Mouse (Mus musculus) midbrain, embryonic 13.5 days (tissue): ENCODE measurements around the gene Ebi3. TPM values are rescaled to one million over a fixed set of nuclear protein-coding genes. Genes with fewer than 3 reads are reported as not detected.

Source experiments
- ATAC-seq: fragments of 200-750 bp; cut with Nextera tagmentation; 2 replicates; pipeline ENCODE4 v1.8.0; 2017; ENCODE audit warnings: mild to moderate bottlenecking, moderate TSS enrichment, moderate library complexity
- H3K27ac ChIP-seq: fragments of 300-500 bp; sonication (generic); 2 replicates; pipeline ENCODE4 v1.5.1; 2015; ENCODE audit warnings: inconsistent platforms, mild to moderate bottlenecking, moderate library complexity
- H3K27me3 ChIP-seq: fragments of 300-500 bp; sonication (generic); 2 replicates; pipeline ENCODE4 v1.6.1; 2015; ENCODE audit warnings: mild to moderate bottlenecking, inconsistent platforms
- H3K36me3 ChIP-seq: fragments of 300-500 bp; sonication (generic); 2 replicates; pipeline ENCODE4 v1.6.1; 2015; ENCODE audit warnings: mild to moderate bottlenecking, inconsistent platforms
- H3K4me1 ChIP-seq: fragments of 300-500 bp; sonication (generic); replicated peaks from 2 replicates; pipeline ENCODE4 v1.6.1; 2015; ENCODE audit warnings: inconsistent platforms
- H3K4me2 ChIP-seq: fragments of 300-500 bp; sonication (generic); replicated peaks from 2 replicates; pipeline ENCODE4 v1.6.1; 2015; ENCODE audit warnings: moderate library complexity, mild to moderate bottlenecking, inconsistent platforms
- H3K4me3 ChIP-seq: fragments of 300-500 bp; sonication (generic); replicated peaks from 2 replicates; pipeline ENCODE4 v1.5.1; 2015; ENCODE audit warnings: mild to moderate bottlenecking, inconsistent platforms
- H3K9ac ChIP-seq: fragments of 300-500 bp; sonication (generic); replicated peaks from 2 replicates; pipeline ENCODE4 v1.6.1; 2015; ENCODE audit warnings: mild to moderate bottlenecking, inconsistent platforms
- H3K9me3 ChIP-seq: fragments of 300-500 bp; sonication (generic); 2 replicates; pipeline ENCODE4 v1.6.1; 2016; ENCODE audit warnings: mild to moderate bottlenecking, inconsistent platforms
- WGBS: fragments of 180-500 bp; shearing (Covaris S2); methylation state at CpG from one replicate; pipeline ENCODE4 v1.1.7; 2015; 5-methylcytosine and 5-hydroxymethylcytosine counted together
- polyA plus RNA-seq: library from polyadenylated mRNA; unstranded; fragments of >200 nt; fragmentation: Nextera tagmentation; extraction: Ambion mirVana; gene quantifications from 2 replicates; pipeline ENCODE4 v1.2.1, GENCODE M21; 2015

Gene Ebi3
- polyA plus RNA-seq, 1 experiment from 2014 or later = 4.7 TPM

DNA sequence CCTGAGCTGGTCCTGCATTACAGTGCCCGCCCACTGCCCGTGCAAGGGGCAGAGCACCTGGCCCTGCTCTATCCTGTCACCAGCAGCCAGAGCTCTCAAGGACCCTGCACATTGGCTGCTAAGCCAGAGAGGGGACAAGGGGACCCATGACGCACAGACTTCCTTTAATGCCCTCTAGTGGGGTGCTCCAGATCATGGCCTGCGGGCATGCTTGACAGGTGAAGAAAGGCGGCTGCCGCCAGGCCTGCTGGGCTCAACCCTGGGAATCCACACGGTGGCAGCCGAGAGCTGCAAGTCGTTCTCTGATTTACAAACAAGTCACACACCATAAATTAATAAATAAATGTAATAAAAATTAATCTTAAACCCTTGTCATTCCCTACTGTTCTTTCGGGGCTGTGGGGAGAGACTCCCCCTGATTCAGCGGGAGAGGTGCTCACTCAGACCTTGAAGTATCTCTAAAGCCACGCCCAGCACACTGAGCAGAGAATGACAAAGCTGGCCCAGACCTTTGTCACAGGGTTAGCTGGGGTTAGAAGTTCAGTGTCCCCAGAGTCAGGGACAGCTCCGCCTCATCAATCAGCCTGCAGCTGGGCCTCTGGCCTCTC, 23.9 kb downstream of the Ebi3 start:
- H3K27me3 ChIP-seq = no peaks in the 10 kb centered on the region
- no peaks in the 10 kb centered on the region for H3K9me3 ChIP-seq
- H3K36me3 ChIP-seq = peaks cover 22% of the 10 kb centered on the region
- peak overlapping the region; percentile 46 for H3K9ac ChIP-seq
- 16% methylated on average over 13 of the region's 13 CpGs for WGBS
- H3K27ac ChIP-seq = peak overlapping the region; percentile 74
- no peak overlapping the region for H3K4me3 ChIP-seq
- 0 out of 2 replicates have a peak overlapping the region, but pooled peaks have one; percentile 13 for H3K4me2 ChIP-seq
- peak; percentile 83 for ATAC-seq
- peaks cover 31% of the 10 kb centered on the region for H3K4me1 ChIP-seq

DNA sequence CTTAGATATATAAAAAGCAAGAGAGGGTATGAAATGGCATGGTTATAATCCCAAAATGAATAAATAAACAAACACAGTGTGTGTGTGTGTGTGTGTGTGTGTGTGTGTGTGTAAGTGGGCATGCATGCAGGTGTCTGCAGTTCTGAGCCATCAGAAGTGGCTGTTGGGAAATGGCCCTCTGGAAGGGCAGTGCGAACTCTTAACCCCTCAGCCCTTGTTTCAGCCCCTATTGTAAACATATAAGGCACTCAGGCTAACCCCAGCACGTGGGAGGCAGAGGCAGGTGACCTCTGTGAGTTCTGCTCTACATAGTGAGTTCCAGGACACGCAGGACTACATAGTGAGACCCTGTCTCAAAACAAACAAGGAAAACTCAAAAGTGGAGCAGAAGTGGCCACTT, 24.9 kb downstream of the Ebi3 start:
- no peak overlapping the region for H3K4me2 ChIP-seq
- no peak overlapping the region for H3K4me3 ChIP-seq
- 72% methylated on average over 3 of the region's 3 CpGs for WGBS
- peak overlapping the region; percentile 74 for H3K27ac ChIP-seq
- no peaks in the 10 kb centered on the region for H3K9me3 ChIP-seq
- no peaks in the 10 kb centered on the region for H3K27me3 ChIP-seq
- no peak for ATAC-seq
- H3K9ac ChIP-seq = peak overlapping the region; percentile 46
- peaks cover 22% of the 10 kb centered on the region for H3K36me3 ChIP-seq
- H3K4me1 ChIP-seq = peaks cover 21% of the 10 kb centered on the region

DNA sequence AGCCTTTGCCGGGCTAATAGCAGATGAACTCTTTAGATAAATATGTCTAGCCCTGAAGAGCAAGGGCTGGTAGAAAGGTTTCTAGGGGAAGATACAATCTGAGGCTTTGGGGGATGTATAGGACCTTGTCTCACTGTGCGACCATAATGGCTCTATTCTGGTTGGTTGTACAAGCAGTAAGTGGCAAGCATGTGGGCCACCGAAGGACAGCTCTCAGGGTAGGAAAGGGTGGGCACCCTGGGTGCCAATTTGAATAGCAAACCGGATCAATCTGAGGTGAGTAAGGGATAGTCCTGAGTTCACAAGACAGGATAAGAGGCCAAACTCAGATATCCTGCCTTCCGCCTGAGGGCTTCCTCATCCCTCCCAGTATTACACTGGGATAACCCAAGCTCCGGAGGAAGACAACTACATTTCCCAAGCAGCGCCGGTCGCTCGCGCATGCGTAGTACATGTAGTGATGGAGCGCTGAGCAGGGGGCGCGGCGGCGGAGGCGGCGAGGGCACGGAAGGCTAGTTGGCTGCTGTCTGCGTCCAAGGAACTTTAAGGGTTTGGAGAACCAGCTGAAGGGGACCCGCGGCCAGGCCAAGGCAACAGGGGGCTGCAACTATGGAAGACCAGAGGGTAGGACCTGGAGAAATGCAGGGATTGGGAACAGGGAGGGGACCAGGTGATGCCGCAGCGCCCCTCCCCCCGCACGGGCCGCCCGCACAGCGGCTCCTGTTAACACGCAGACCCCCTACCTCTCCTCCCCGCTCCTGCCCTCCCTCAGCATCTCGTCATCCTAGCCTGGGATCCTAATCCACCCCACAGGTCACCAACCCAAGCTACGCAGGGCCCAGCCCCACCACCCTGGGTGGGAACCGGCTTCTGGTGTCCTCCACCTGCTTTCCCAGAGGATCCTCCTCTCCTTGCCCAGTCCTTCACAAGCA, 33.9 kb downstream of the Ebi3 start, which contains the start of gene Fsd1:
TSS of gene Fsd1 (plus strand) at position 480 of the 932 bp plus-strand sequence.
- Histone ChIP-seq H3K9me3 (no peaks in the 10 kb centered on the region), H3K36me3 (peaks cover 20% of the 10 kb centered on the region), H3K9ac (peak within 1 kb of the TSS; percentile 85), H3K4me3 (peak within 1 kb of the TSS; percentile 72), H3K27ac (peak within 1 kb of the TSS; percentile 64; the same call in 1 of the 2 replicates), H3K4me1 (peaks cover 19% of the 10 kb centered on the region), H3K4me2 (peak within 1 kb of the TSS; percentile 88), H3K27me3 (no peaks in the 10 kb centered on the region)
- ATAC-seq = peak; percentile 88
- WGBS = 8% methylated on average over 35 of the region's 35 CpGs

DNA sequence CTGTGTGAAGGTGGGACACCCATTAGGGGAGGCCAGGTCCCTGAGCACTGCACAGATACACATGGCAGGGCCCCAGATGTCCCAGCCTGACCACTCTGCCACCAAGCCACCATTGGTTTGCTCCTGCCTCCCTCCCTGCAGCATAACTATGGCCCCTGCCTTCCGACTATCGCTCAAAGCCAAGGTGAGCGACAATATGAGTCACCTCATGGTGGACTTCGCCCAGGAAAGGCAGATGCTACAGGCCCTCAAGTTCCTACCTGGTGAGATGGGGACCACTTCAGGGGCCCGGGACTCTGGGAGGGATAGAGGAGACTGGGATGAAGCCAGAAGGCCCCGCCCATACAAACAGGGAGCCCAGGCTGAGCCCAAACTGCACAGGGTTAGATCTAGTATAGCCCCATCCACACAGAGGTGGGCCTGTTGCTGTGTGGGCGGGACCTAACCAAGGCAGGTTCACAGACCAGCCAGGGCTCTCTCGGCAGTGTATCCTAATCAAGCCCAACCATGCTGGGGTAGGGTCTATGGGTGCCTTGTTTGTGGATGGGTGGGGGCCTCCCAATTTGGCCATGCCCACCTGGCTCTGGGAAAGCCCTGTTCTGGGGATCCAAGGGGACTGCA, 37.9 kb downstream of the Ebi3 start:
- 90% methylated on average over 8 of the region's 8 CpGs for WGBS
- Histone ChIP-seq H3K9me3 (no peaks in the 10 kb centered on the region), H3K4me1 (peaks cover 19% of the 10 kb centered on the region), H3K27me3 (no peaks in the 10 kb centered on the region), H3K4me3 (no peak overlapping the region), H3K9ac (no peak overlapping the region), H3K36me3 (peaks cover 57% of the 10 kb centered on the region), H3K27ac (no peak overlapping the region), H3K4me2 (no peak overlapping the region)
- ATAC-seq = no peak

DNA sequence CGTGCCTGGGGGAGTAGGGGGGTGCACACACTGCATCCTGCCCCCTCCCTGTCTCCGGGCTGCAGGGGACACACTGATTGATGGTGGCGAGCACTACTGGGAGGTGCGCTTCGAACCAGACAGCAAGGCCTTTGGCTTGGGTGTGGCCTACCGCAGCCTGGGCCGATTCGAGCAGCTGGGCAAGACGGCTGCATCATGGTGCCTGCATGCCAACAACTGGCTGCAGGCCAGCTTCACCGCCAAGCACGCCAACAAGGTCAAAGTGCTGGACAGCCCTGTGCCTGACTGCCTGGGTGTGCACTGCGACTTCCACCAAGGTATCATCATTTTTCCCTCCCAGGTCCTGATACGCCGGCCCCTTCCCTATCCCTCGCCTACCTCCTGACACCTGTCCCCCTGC, 43.6 kb downstream of the Ebi3 start:
- no peaks in the 10 kb centered on the region for H3K9me3 ChIP-seq
- ATAC-seq = no peak
- no peak overlapping the region for H3K27ac ChIP-seq
- H3K4me2 ChIP-seq = no peak overlapping the region
- WGBS = 91% methylated on average over 15 of the region's 15 CpGs
- H3K27me3 ChIP-seq = peaks cover 21% of the 10 kb centered on the region
- H3K9ac ChIP-seq = no peak overlapping the region
- H3K36me3 ChIP-seq = peaks cover 66% of the 10 kb centered on the region
- H3K4me3 ChIP-seq = no peak overlapping the region
- H3K4me1 ChIP-seq = 0 out of 2 replicates have a peak, but pooled peaks cover 7% of the 10 kb centered on the region

DNA sequence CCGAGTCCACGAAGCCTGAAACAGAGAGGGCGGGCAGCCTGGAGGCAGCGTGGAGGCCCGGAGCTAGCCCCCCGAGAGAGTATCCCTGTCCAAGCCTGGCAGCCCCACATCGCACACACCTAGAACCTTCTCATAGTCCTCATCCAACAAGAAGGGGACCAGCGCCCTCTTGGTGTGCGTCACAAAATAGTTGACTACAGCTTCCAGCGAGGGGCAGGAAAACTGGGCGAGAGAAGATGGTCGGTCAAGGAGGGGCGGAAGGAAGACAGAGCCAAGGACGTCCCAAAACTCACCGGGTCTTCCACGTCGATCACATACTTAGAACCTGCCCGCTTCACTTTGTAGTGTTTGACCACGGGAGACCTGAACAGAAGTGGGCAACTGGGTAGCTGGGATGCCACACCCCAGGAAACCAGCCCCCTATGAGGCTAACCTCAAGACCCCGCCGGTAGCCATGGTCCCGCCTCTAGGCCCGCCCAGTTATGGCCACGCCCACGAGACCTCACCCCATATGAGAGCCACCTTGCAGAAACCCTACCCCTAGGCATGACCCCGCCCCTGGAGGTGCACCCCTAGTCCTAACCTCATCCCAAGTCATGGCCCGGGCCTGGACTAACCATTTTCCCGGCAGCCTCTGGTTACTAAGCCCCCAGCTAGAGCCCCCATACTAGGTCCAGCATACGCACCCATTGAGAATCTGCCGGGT, 47.5 kb downstream of the Ebi3 start:
- peaks cover 28% of the 10 kb centered on the region for H3K27me3 ChIP-seq
- H3K27ac ChIP-seq = no peak overlapping the region
- 8% methylated on average over 30 of the region's 30 CpGs for WGBS
- H3K36me3 ChIP-seq = peaks cover 30% of the 10 kb centered on the region
- H3K9ac ChIP-seq = no peak overlapping the region
- H3K4me3 ChIP-seq = no peak overlapping the region
- 0 out of 2 replicates have a peak, but pooled peaks cover 7% of the 10 kb centered on the region for H3K4me1 ChIP-seq
- no peak overlapping the region for H3K4me2 ChIP-seq
- peak; percentile 47 for ATAC-seq
- no peaks in the 10 kb centered on the region for H3K9me3 ChIP-seq

DNA sequence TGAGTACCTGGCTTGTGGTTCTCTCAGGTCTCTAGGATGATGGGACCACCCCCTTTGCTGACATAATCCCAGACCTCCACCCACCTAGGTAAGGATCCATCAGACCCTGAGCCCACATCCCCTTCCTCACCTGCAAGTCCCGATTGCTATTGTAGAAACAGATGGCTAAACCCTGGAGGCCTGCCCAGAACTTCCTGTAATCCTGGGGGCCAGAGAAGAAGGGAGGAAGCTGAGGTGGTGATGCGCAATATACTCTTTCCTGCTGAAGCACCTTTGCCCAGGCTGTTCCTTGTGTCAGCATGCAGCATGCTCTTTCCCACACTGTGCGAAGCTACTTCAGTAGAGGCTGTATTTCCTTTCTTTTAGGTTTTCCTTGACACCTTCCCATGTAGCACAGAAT, 50.6 kb downstream of the Ebi3 start:
- H3K4me3 ChIP-seq = no peak overlapping the region
- H3K9ac ChIP-seq = no peak overlapping the region
- WGBS = 86% methylated on average over 3 of the region's 3 CpGs
- H3K27ac ChIP-seq = no peak overlapping the region
- H3K4me2 ChIP-seq = no peak overlapping the region
- 0 out of 2 replicates have a peak, but pooled peaks cover under 1% of the 10 kb centered on the region for H3K36me3 ChIP-seq
- peaks cover 32% of the 10 kb centered on the region for H3K27me3 ChIP-seq
- no peak for ATAC-seq
- H3K4me1 ChIP-seq = peaks cover 13% of the 10 kb centered on the region
- H3K9me3 ChIP-seq = no peaks in the 10 kb centered on the region

DNA sequence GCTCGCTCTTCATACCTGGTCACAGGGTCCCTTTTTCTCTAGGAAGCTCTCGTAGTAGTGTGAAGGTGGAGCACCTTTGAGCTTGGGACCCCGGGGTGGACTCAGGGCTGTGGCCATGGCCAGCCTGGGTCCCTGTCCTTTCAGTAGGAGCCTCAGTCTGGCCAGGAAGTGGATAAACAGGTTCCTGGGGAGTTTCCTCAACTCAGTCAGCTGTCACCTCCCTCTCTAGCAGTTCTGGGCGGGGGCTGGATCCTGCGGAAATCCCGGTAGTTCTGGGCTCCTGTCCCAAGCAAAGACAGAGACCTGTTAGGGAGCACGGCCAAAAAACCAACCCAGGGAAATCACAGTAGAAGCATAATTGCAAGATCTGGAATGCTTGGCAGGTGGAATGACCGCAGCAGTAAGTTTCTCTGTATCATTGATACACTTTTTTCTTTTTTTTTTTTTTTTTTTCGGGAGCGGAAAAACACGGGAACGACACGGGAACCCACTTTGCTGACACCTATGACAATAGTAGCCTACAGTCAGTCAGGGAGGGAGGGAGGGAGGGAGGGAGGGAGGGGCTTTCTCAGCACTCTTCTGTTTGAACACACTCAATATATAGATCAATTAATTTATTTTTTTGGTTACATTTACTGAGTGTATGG, 53.1 kb downstream of the Ebi3 start, which contains the start of the genes Stap2 and Mpnd:
TSS of gene Stap2 (minus strand) at position 170 of the 647 bp plus-strand sequence.
TSS of gene Mpnd (plus strand) at position 297 of the 647 bp plus-strand sequence.
- ATAC-seq = no peak
- Histone ChIP-seq H3K27me3 (peaks cover 15% of the 10 kb centered on the region), H3K9me3 (no peaks in the 10 kb centered on the region), H3K4me2 (no peak within 1 kb of the TSS), H3K4me3 (no peak within 1 kb of the TSS), H3K36me3 (no peaks in the 10 kb centered on the region), H3K27ac (no peak within 1 kb of the TSS), H3K4me1 (peaks cover 19% of the 10 kb centered on the region), H3K9ac (no peak within 1 kb of the TSS)
- 55% methylated on average over 13 of the region's 13 CpGs for WGBS

Other genes with a start within 250 kb of the Ebi3 start
- 10.7 and 13.6 TPM in 2 replicates for gene Pot1b, start 240.0 kb upstream of the Ebi3 start, polyA plus RNA-seq
- gene Adgre4, start 202.7 kb upstream of the Ebi3 start, polyA plus RNA-seq = 0.10 and 0.17 TPM in 2 replicates
- gene Zfp119a, start 73.7 kb upstream of the Ebi3 start, polyA plus RNA-seq = 14.5 and 15.2 TPM in 2 replicates
- 16.3 and 19.2 TPM in 2 replicates for gene Zfp959, start 60.5 kb upstream of the Ebi3 start, polyA plus RNA-seq
- gene Zfp119b, start 3.1 kb upstream of the Ebi3 start, polyA plus RNA-seq = 9.4 and 9.5 TPM in 2 replicates
- 27.9 and 28.2 TPM in 2 replicates for gene Yju2, start 6.5 kb downstream of the Ebi3 start, polyA plus RNA-seq
- 181 and 184 TPM in 2 replicates for gene Shd, start 17.8 kb downstream of the Ebi3 start, polyA plus RNA-seq
- 135 and 136 TPM in 2 replicates for gene Fsd1, start 33.9 kb downstream of the Ebi3 start, polyA plus RNA-seq
- gene Stap2, start 52.9 kb downstream of the Ebi3 start, polyA plus RNA-seq = 4.6 and 5.0 TPM in 2 replicates
- gene Mpnd, start 53.1 kb downstream of the Ebi3 start, polyA plus RNA-seq = 159 and 182 TPM in 2 replicates
- 113 and 123 TPM in 2 replicates for gene Sh3gl1, start 84.0 kb downstream of the Ebi3 start, polyA plus RNA-seq
- 10.1 and 11.0 TPM in 2 replicates for gene Chaf1a, start 87.8 kb downstream of the Ebi3 start, polyA plus RNA-seq
- 73.7 and 78.6 TPM in 2 replicates for gene Ubxn6, start 122.4 kb downstream of the Ebi3 start, polyA plus RNA-seq
- 156 and 159 TPM in 2 replicates for gene Hdgfl2, start 127.0 kb downstream of the Ebi3 start, polyA plus RNA-seq
- 0.04 and 0.11 TPM in 2 replicates for gene Plin4, start 157.2 kb downstream of the Ebi3 start, polyA plus RNA-seq
- 0.43 and 0.55 TPM in 2 replicates for gene Plin5, start 165.0 kb downstream of the Ebi3 start, polyA plus RNA-seq
- gene Lrg1, start 169.4 kb downstream of the Ebi3 start, polyA plus RNA-seq = 0.15 TPM in 1 of 2 replicates, not detected in the other
- 7.6 and 10.4 TPM in 2 replicates for gene Sema6b, start 187.7 kb downstream of the Ebi3 start, polyA plus RNA-seq
- gene Tnfaip8l1, start 209.8 kb downstream of the Ebi3 start, polyA plus RNA-seq = 8.2 and 8.7 TPM in 2 replicates
- 64.6 and 68.4 TPM in 2 replicates for gene Mydgf, start 231.3 kb downstream of the Ebi3 start, polyA plus RNA-seq